Mouse (Mus musculus): Measurements from ENCODE around the gene Uvrag.

Gene Uvrag

DNA sequence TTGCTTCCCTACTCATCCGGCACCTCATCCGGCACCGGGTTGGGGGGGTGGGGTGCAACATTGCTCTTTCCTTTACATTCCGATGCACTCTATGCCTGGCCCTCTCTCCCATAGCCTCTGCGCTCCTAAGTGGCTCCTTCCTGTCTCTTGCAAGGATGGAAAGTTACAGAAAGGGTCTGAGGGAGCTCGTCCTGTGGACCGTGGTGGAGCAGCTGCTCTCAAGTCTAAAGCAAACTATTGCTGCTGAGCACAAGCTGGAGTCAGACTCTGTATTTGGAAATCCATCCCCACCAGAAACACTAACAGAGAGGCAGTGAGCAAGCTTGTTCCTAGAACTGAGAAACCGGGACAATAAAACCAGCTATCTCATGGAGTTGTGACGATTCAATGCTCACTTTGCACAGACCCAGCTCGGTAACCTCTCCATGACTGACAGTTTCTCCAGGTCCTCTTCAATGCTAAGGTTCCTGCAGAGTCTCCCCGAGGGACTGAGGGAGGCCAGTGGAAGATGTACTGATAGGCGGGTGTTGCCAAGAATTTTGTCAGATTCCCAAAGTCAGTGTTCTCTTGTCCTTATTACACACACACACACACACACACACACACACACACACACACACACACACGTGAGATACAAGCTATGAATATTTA, 975 bp downstream of the Uvrag start:
- DNase-seq (ENCODE audit: low read depth, low spot score): peak; percentile 67

DNA sequence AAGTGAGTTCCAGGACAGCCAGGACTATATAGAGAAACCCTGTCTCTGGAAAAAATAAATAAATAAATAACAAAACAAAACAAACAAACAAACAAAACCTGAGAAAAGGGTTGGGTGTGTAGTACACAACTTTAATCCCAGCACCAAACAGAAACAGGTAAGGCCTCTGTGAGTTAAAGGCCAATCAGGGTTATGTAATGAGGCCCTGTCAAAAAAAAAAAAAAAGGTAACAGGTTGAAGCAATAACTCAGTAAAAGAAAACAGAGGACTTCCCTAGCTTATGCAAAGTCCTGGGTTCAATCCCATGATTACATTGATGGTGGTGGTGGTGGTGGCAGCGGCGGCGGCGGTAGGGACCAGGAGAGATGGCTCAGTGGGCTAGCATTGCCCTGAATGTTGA, 3.4 kb downstream of the Uvrag start:
- no peak for DNase-seq (ENCODE audit: low read depth, low spot score)

GRCm38 (mm10) chr7:99136789-99137188, 4.2 kb downstream of the Uvrag start:
- DNase-seq (ENCODE audit: low read depth, low spot score): no peak

DNA sequence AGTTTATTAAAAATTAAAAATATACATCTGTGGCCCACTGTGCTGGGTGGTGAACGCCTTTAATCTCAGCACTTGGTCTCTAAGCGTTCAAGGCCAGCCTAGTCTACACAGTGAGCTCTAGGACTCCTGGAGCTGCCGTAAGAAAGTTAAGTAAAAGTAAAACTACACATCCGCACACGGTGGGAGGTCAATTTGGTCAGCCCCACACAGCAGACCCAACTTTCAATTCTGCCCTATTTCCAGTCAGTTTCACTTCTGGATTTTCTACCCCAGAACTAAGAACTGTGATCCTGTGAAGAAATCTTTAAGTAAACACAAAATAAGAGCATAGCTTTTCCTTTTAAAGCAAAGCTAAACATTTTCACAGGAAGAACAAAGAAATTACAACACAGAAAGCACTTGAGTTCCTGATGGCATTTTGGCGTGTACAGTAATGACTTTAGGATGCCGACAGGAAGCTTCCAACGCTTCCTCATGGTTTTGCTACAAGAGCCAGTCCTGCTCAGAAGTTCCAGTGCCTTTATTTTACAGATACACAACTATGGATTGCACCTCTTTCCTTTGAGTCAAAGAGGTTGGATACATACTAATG, 7.0 kb downstream of the Uvrag start:
- no peak for DNase-seq (ENCODE audit: low read depth, low spot score)

GRCm38 (mm10) chr7:99132597-99132996, 8.3 kb downstream of the Uvrag start:
- no peak for DNase-seq (ENCODE audit: low read depth, low spot score)

DNA sequence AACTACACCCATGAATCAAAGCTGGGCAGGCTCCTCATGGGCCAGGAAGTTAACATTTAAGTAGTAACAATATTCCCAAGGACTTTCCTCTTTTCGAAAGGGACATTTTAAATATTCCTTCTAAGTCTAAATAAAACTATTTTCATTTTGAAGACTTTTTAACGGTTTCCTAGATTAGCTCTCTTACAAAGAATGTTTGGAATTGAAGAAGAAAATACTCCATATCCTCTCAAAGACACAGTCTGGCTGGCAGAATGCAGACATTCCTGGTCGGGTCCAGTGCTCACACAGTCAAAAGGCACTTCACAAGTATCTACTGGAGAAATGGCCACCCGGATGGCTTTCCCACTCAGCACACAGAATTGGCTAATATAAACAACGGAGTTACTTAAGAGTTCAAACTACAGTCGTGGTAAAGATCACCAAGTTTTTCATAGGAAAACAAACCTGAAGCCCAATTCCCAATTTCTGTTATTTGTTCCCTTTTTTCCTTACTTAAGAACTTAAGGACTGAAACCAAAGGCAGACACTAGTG, 9.1 kb downstream of the Uvrag start:
- no peak for DNase-seq (ENCODE audit: low read depth, low spot score)

DNA sequence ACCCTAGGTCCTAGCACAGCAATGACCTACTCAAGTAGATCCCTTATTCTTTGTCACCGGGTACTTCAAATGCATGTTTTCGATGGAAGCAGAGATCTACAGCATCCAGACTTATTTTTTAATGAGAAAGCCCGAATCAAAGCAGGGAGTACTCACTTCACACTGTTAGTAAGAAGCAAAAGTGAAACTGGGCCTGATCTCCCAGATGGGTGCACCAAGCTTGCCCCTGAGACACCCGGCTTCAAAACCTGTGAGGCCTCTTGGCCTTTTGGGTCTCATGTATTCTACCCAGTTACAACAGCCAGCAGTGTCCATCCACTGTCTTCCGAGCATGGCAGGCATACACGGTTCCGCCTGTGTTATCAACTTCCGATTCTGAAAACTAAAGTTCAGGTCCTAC, 12.0 kb downstream of the Uvrag start:
- DNase-seq (ENCODE audit: low read depth, low spot score): no peak

DNA sequence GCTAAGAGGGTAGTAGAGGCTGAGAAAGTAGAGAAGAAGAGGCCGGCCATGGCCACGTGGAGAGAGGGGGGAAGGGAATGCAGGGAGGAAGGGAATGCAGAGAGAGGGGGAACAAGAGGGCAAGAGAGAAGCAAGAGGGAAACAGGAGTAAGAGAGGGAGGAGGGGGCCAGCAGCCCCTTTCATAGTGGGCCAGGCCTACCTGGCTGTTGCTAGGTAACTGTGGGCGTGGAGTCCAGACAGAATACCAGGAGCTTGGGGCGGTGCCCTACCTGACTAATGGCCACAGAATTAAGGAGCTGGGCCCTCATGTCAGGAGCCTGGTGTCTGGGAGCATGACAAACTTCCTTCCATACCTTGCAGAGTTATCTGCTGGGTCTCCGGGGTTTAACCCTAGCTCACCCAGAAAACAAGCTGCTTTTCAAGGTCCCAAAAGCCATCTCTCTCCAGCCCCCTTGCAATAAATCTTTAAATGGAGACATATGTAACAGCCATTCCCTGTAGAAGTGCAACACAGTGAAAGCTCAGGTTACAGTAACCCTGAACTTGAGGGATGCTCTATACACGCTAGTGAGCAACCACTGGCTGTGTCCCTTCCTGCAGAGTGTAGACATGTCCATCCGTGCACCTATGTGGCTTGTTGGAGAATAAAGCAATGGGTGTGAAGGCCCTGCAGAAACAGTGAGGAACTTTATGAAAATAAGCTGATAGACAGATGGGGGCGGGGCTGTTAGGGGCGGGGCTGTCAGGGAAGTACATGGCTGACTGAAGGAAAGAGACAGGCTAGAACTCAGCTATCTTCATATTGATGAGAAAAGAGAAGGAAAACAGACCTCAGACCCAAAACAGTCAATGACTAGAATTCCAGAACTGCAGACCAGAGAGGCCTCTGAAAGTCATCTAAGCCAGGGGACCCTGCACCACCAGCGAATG, 12.7 kb downstream of the Uvrag start:
- DNase-seq (ENCODE audit: low read depth, low spot score): no peak

DNA sequence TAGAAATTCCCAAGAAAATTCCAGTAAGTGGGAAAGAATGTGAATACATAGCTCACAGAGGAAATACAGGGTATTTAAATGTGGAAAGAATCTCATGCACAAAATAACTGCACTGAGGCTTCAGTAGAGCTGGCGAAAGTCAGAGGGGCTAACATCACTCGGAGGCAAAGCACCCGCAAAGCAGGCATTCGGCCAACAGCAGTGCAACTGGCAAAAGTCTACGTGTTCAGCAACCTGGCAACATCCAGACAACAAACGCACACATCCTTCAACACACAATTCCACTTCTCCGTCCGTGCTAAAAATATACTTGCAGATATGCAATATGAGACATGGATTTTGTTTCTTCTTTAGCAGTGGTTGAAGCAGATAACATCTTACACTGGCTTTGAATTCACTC, 14.9 kb downstream of the Uvrag start:
- no peak for DNase-seq (ENCODE audit: low read depth, low spot score)

DNA sequence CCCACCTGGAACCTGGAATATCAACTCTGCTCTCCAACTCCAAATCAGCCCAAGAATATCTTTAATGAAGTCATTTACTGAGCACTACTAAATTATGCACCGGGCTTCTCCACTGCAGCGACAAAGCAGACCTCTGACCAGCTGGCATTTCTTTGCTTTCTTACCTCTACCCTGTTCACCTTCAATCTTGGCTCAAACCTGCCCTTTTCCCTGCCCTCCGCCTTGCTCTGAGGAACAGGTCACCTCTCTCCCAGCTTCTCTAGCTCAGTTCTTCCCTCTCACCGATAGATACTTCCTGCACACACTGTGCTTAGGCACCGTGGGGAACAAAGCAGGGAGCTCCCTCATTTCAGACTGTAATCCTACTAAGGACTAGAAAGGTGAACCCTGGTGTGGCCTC, 18.3 kb downstream of the Uvrag start:
- no peak for DNase-seq (ENCODE audit: low read depth, low spot score)

DNA sequence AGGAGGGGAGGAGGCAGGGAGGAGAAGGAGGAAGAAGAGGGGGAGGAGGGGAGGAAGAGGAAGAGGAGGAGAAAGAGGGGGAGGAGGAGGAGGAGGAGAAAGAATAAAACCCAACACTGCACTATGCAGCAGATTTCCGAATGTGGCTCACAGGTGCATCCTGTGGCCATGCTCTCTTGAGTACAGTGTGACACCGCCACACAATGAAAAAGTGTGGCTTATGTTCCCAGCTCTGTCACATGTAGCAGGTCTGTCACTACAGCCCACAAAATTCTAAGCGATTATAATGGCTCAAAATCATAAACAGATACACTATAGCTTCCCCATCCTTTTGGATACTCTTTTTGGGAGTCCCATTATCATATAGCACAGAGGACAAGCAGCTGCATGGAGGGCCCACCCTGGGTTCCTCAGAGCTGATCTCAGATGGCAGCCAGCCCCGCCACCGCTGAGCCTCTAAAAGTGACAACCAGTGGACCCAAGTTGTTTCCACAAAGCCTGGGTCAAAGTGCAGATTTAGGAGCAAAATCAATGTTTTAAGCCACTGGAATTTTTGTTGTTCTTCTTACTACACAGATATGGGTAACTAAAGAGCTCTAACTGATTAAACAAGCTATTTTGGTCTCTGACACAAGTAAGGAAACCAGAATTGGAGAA, 19.9 kb downstream of the Uvrag start:
- no peak for DNase-seq (ENCODE audit: low read depth, low spot score)

- no peak for DNase-seq (ENCODE audit: low read depth, low spot score)
Observed at GRCm38 (mm10) chr7:99120082-99120481, 20.9 kb downstream of the Uvrag start.

DNA sequence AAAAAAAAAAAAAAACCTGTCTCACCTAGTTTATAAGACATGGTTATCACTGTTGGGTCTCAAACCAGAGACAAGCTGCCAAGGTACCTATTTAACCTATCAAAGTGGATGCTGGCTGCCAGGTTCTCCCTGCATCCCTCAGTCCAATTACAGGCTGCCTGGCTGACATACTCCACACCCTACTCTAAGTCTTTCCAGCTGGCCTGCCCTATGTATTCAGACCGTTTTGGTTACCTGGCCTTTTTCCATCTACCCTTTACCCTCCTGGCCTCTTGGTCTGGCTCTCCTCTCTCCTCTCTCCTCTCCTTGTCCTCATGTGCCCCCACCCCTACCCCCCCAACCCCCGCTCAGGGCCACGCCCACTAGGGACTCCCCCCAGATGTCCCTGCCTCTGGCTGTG, 24.2 kb downstream of the Uvrag start:
- no peak for DNase-seq (ENCODE audit: low read depth, low spot score)

GRCm38 (mm10) chr7:99114006-99114726, 26.8 kb downstream of the Uvrag start:
- no peak for DNase-seq (ENCODE audit: low read depth, low spot score)

DNA sequence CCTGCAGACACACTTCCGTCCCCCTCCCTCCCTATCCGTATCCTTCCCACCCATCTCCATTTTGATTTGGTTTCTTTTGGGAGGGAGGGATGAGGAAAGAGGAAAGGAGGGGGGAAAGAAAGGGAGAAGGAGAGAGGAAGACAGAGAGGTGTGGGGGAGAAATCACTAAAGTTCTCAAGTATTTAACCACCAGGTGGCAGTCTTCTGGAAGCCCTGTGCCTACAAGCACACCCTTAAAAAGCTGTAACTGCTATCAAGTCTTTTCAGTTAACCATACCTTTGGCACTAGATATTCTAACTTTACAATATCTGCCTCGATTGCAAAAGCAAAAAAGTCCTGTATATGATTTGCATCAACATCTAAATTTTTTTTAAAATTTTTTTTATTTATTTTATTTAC, 33.4 kb downstream of the Uvrag start:
- DNase-seq (ENCODE audit: low read depth, low spot score): peak; percentile 65

GRCm38 (mm10) chr7:99106714-99107270, 34.1 kb downstream of the Uvrag start:
- DNase-seq (ENCODE audit: low read depth, low spot score): no peak

GRCm38 (mm10) chr7:99101767-99102593, 39.0 kb downstream of the Uvrag start:
- DNase-seq (ENCODE audit: low read depth, low spot score): no peak

DNA sequence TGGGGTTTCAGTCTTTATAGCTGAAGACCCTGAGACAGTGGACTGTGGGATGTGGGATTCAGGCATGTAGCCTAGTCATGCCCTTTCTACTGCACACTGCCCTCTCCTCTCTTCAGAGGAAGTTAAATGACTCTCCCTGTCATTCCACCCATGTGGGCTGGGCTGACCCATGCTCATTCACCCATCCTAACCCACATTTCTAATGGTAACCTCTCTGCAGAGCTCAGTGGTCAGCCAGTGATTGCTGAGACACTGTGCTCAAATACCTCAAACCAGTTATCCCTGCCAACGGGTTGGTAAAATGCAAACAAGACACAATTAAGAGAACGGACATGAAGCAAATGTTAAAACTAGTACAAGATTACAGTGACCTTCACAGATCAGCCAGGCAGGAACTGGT, 39.9 kb downstream of the Uvrag start:
- no peak for DNase-seq (ENCODE audit: low read depth, low spot score)

DNA sequence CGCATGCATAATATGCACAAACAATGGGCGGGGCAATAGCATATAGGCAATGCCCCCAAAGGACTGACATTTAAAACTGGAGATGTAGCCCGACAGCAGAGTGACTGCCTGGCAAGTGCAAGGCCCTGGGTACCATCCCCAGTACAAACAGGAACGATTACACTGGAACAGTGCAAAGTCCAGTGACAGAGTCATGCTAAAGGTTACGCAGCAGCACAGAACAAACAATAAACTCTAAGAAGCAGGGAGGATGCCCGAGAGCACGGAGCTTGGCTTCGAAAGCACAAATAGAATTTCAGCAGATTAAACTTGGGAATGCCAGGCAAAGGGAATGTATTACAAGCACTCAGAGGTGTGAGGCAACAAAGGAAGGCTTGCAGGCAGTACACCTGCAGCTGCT, 40.4 kb downstream of the Uvrag start:
- no peak for DNase-seq (ENCODE audit: low read depth, low spot score)

DNA sequence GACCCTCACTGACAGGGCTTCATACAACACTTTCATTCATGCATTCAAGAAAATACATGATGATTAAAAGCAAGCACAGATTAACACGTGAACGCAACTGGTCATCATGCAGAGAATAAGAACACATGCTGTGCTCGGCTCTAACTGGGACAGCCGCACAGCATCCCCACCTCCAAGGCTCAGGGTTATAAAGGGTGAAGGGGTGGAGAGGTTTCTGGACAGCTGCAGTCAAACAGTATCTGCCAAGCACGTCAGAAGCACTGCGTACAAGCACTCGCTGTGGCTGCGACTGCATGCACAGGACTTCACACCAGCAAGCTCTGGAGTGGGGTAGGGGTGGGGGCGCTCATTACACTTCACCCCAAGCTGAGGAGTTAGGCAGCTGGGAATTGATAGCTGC, 40.9 kb downstream of the Uvrag start:
- DNase-seq (ENCODE audit: low read depth, low spot score): no peak
